Mouse (Mus musculus) G1E (cell line): ENCODE measurements around the gene Hapln3. TPM values are rescaled to one million over a fixed set of nuclear protein-coding genes. Genes with fewer than 3 reads are reported as not detected.

Experiments used
- ATAC-seq: 2 replicates; pipeline ENCODE4 v1.8.0; 2016; ENCODE audit warnings: mild to moderate bottlenecking; ENCODE audit not compliant: insufficient number of reproducible peaks, poor library complexity, low FRiP score, severe bottlenecking; ENCODE audit errors: extremely low read depth
- DNase-seq: peaks from one replicate; pipeline ENCODE4 v3.0.0; 2012; ENCODE audit warnings: low spot score
- H3K27me3 ChIP-seq: 2 replicates; pipeline ENCODE4 v1.6.1; 2012; ENCODE audit warnings: mild to moderate bottlenecking, low read length, inconsistent platforms; ENCODE audit not compliant: insufficient read depth
- H3K36me3 ChIP-seq: replicated peaks from 2 replicates; pipeline ENCODE3; 2012; ENCODE audit warnings: mild to moderate bottlenecking, inconsistent platforms
- H3K4me1 ChIP-seq: 2 replicates; pipeline ENCODE4 v1.6.1; 2012; ENCODE audit warnings: low read depth, low read length, inconsistent platforms, mixed read lengths; ENCODE audit not compliant: insufficient read depth
- H3K4me3 ChIP-seq: 2 replicates; pipeline ENCODE4 v1.5.1; 2012; ENCODE audit warnings: low read depth, mild to moderate bottlenecking, inconsistent platforms, low read length, moderate library complexity, mixed read lengths
- H3K9me3 ChIP-seq: replicated peaks from 2 replicates; pipeline ENCODE4 v1.6.1; 2012; ENCODE audit warnings: inconsistent platforms
- CTCF ChIP-seq: IDR thresholded peaks from 2 replicates; pipeline ENCODE4 v1.5.1; 2012; ENCODE audit warnings: low read depth, low read length, inconsistent platforms, mixed read lengths
- GATA1 ChIP-seq: IDR thresholded peaks from 2 replicates; pipeline ENCODE4 v1.6.1; 2012; ENCODE audit warnings: borderline replicate concordance, low read length, inconsistent platforms, mixed read lengths
- GATA2 ChIP-seq: IDR thresholded peaks from 2 replicates; pipeline ENCODE4 v1.6.1; 2012; ENCODE audit warnings: low read depth, low read length, inconsistent platforms, borderline replicate concordance
- POLR2AphosphoS5 ChIP-seq: IDR thresholded peaks from 2 replicates; pipeline ENCODE4 v1.6.1; 2012; ENCODE audit warnings: low read depth, low read length, inconsistent platforms; ENCODE audit not compliant: insufficient replicate concordance
- TAL1 ChIP-seq: conservative IDR thresholded peaks from 2 replicates; pipeline ENCODE4 v1.6.1; 2012; ENCODE audit warnings: low read depth, low read length, inconsistent platforms, mixed read lengths
- polyA plus RNA-seq: library from polyadenylated mRNA; stranded (reverse); fragments of >175 nt; gene quantifications from 2 replicates; pipeline ENCODE4 v1.2.3, GENCODE M21; 2012
- total RNA-seq, 2 experiments: library from RNA; stranded (forward) in 1 of 2; stranded (reverse) in 1 of 2; fragments of 200-1000 nt in 1 of 2; fragments of >200 nt in 1 of 2; fragmentation: Nextera tagmentation in 1 of 2; gene quantifications; 2 replicates each; pipeline ENCODE4 v1.2.3; 2014 to 2017

Hapln3 gene
- total and polyA plus RNA-seq, 3 experiments = 0.05 TPM; not detected in 2

- Histone ChIP-seq H3K4me3 (no peak overlapping the region), H3K36me3 (no peaks in the 10 kb centered on the region), H3K9me3 (no peaks in the 10 kb centered on the region), H3K27me3 (peaks cover 15% of the 10 kb centered on the region; the same call in 1 of the 2 replicates), H3K4me1 (no peaks in the 10 kb centered on the region)
- TF ChIP-seq POLR2AphosphoS5 (no peak), GATA2 (no peak)
- DNase-seq = no peak
- ATAC-seq = no peak
These were observed 34.3 kb downstream of the Hapln3 start for GRCm38 (mm10) chr7:79096492-79096891.

GRCm38 (mm10) chr7:79089111-79089510 is 41.7 kb downstream of the Hapln3 start:
- no peaks in the 10 kb centered on the region for H3K9me3 ChIP-seq
- no peaks in the 10 kb centered on the region for H3K36me3 ChIP-seq
- no peaks in the 10 kb centered on the region for H3K4me1 ChIP-seq
- peaks cover 17% of the 10 kb centered on the region; the same call in 1 of the 2 replicates for H3K27me3 ChIP-seq
- H3K4me3 ChIP-seq = no peak overlapping the region
- TF ChIP-seq GATA1 (no peak), POLR2AphosphoS5 (no peak), CTCF (peak; percentile 35; the same call in 1 of the 2 replicates), GATA2 (no peak)
- DNase-seq = no peak
- no peak for ATAC-seq

- Histone ChIP-seq H3K9me3 (no peaks in the 10 kb centered on the region), H3K4me3 (no peak overlapping the region), H3K27me3 (0 out of 2 replicates have a peak, but pooled peaks cover 5% of the 10 kb centered on the region), H3K4me1 (peaks cover 3% of the 10 kb centered on the region; the same call in 1 of the 2 replicates), H3K36me3 (no peaks in the 10 kb centered on the region)
- peak; percentile 32 for DNase-seq
- ATAC-seq = no peak
- TF ChIP-seq CTCF (peak; percentile 43; the same call in 1 of the 2 replicates), GATA2 (no peak)
These were observed 50.0 kb downstream of the Hapln3 start for GRCm38 (mm10) chr7:79080572-79081399.

- Histone ChIP-seq H3K9me3 (no peaks in the 10 kb centered on the region), H3K36me3 (no peaks in the 10 kb centered on the region), H3K4me3 (no peak overlapping the region), H3K4me1 (peaks cover 3% of the 10 kb centered on the region; the same call in 1 of the 2 replicates), H3K27me3 (peaks cover 4% of the 10 kb centered on the region; the same call in 1 of the 2 replicates)
- no peak for TF ChIP-seq TAL1
- TF ChIP-seq CTCF = no peak
- TF ChIP-seq POLR2AphosphoS5 = no peak
- TF ChIP-seq GATA2 = no peak
- TF ChIP-seq GATA1 = no peak
- DNase-seq (no peak), ATAC-seq (no peak)
These were observed 51.6 kb downstream of the Hapln3 start for GRCm38 (mm10) chr7:79079212-79079611.

GRCm38 (mm10) chr7:79068231-79068630 is 62.6 kb downstream of the Hapln3 start:
- H3K4me1 ChIP-seq = no peaks in the 10 kb centered on the region
- H3K9me3 ChIP-seq = no peaks in the 10 kb centered on the region
- no peak for DNase-seq
- H3K36me3 ChIP-seq = no peaks in the 10 kb centered on the region
- no peak for ATAC-seq
- no peak overlapping the region for H3K4me3 ChIP-seq
- TF ChIP-seq GATA2 (no peak), POLR2AphosphoS5 (no peak), CTCF (no peak), TAL1 (no peak), GATA1 (no peak)
- peaks cover 16% of the 10 kb centered on the region for H3K27me3 ChIP-seq

- no peak for DNase-seq
- H3K36me3 ChIP-seq = no peaks in the 10 kb centered on the region
These were observed 63.4 kb downstream of the Hapln3 start for GRCm38 (mm10) chr7:79067466-79067865.

More at GRCm38 (mm10) chr7:79067466-79067865, 63.4 kb downstream of the Hapln3 start:
- H3K27me3 ChIP-seq = peaks cover 16% of the 10 kb centered on the region
- no peak overlapping the region for H3K4me3 ChIP-seq
- no peaks in the 10 kb centered on the region for H3K4me1 ChIP-seq
- no peaks in the 10 kb centered on the region for H3K9me3 ChIP-seq
- TF ChIP-seq POLR2AphosphoS5 (no peak), GATA2 (no peak), TAL1 (no peak), CTCF (no peak), GATA1 (no peak)
- ATAC-seq = no peak

Other genes starting within 250 kb of the Hapln3 start
- 15.3 and 18.7 TPM in 2 replicates for gene Aen, start 235.2 kb downstream of the Hapln3 start, total RNA-seq (2014; fragmentation: Nextera tagmentation)
- gene Aen, start 235.2 kb downstream of the Hapln3 start, total RNA-seq (2017) = 38.7 and 43.5 TPM in 2 replicates
- gene Aen, start 235.2 kb downstream of the Hapln3 start, polyA plus RNA-seq = 81.9 and 116 TPM in 2 replicates
- 1.9 and 42.7 TPM in 2 replicates for gene Isg20, start 217.6 kb downstream of the Hapln3 start, total RNA-seq (2014; fragmentation: Nextera tagmentation)
- 1.1 and 2.1 TPM in 2 replicates for gene Isg20, start 217.6 kb downstream of the Hapln3 start, total RNA-seq (2017)
- 0.59 and 0.70 TPM in 2 replicates for gene Isg20, start 217.6 kb downstream of the Hapln3 start, polyA plus RNA-seq
- gene Acan, start 77.5 kb downstream of the Hapln3 start, total RNA-seq (2014; fragmentation: Nextera tagmentation) = not detected in 2 replicates
- gene Acan, start 77.5 kb downstream of the Hapln3 start, total RNA-seq (2017) = 0.05 and 0.06 TPM in 2 replicates
- not detected in 2 replicates for gene Acan, start 77.5 kb downstream of the Hapln3 start, polyA plus RNA-seq
- gene Mfge8, start 18.0 kb upstream of the Hapln3 start, total RNA-seq (2014; fragmentation: Nextera tagmentation) = 1.5 TPM in 1 of 2 replicates, not detected in the other
- gene Mfge8, start 18.0 kb upstream of the Hapln3 start, total RNA-seq (2017) = 14.5 and 15.5 TPM in 2 replicates
- gene Mfge8, start 18.0 kb upstream of the Hapln3 start, polyA plus RNA-seq = 1.6 and 1.9 TPM in 2 replicates
- gene Abhd2, start 142.2 kb upstream of the Hapln3 start, total RNA-seq (2014; fragmentation: Nextera tagmentation) = 68.8 and 69.2 TPM in 2 replicates
- gene Abhd2, start 142.2 kb upstream of the Hapln3 start, total RNA-seq (2017) = 31.9 and 33.8 TPM in 2 replicates
- 8.3 and 9.1 TPM in 2 replicates for gene Abhd2, start 142.2 kb upstream of the Hapln3 start, polyA plus RNA-seq